Mouse (Mus musculus): Measurements from ENCODE around the gene Il25. TPM values are rescaled to one million over a fixed set of nuclear protein-coding genes. Genes with fewer than 3 reads are reported as not detected.

Gene Il25
- total RNA-seq, 2 experiments from 2014 or later: not detected

DNA sequence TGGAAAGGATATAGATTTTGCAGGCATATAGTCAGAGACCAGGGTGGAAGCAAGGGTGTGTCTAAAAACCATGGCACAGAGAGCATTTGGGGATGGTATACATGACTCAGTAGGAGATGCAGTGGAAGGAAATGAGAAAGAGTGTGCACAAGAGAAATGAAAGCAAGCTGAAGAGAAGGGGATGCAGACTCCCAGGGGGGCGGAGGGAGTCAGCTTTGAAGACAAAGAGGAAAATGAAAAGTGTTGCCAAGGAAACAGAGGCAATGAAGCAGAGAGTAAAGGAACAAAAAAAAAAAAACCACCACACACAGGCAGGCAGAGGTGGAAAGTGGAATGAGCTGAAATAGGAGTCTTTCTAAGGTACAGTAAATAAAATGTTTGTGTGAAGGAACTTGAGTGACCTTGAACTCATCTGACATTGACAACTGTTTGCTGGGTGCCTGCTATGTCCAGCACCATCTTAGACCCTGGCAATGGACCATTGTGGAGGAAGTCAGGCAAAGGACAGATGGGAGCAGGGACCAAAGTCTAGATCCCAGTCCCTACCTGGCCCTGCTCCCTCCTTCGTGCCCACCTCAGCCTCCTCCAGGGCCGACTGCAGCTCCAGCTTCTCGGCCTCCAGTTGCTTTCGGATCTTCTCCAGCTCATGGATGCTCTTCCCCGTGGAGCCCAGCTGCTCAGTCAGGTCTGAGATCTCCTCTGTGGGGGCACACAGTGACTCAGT, 41.7 kb downstream of the Il25 start:
- DNase-seq: no peak
- intact Hi-C loops (cut with DNase I): no loop called here

DNA sequence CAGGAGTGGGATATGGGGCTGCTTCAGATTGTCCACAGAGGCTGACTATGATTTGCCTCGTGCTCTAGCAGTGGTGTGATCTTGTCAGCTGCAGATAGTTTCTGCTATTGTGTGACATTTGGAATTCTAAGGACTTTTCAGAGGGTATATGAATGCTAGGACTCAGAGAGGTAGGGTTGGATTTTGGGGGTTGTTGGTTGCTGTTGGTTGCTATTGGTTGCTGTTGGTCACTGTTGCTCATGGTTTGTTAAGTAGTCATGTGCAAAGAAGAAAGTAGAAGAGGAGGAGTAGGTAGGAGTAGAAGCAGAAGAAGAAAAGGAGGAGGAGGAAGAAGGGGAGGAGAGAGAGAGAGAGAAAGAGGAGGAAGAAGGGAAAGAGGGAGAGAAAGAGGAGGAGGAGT, 44.1 kb downstream of the Il25 start, which contains the start of gene Gm17428:
Gene Gm17428, plus strand, starts transcription at position 301 of the 400 bp plus-strand sequence.
- intact Hi-C loops (cut with DNase I): no loop called here

DNA sequence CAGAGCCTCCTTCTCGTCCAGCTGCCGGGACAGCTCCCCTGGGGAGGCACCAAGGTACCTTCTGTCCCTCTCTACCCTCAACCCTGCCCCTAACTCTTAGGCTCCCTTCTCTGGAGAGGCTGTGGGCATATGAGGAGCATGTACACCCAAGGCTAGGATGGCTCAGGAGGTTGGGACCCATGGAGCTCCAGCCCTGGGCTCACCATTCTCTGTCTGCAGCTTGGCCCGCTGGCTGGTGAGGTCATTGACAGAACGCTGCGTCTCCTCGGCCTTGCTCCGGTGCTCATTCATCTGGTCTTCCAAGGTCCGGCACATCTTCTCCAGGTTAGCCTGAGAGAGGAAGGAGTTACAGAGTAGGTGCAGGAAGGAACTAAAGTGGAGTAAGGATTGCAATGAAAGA, 46.2 kb downstream of the Il25 start:
- intact Hi-C loops (cut with DNase I): no loop called here
- no peak for DNase-seq

More for the DNA sequence above, 44.1 kb downstream of the Il25 start, which contains the start of gene Gm17428:
- DNase-seq: no peak

DNA sequence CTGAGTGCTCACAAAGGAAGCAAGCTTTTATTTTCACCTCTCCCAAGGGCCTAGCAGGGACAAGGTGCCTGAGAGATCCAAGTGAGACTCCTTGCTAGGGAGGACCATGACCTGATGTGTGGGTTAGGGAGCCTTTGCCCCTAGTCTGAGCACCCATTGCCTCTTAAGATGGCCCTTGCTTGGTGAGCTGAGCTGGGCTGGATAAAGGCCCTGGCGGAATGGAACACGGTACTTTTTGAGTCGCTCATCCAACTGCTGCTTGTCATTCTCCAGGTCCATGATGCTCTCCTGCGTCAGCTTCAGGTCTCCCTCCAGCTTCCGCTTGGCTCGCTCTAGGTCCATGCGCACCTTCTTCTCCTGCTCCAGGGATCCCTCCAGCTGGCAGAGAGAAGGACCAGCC, 49.4 kb downstream of the Il25 start:
- intact Hi-C loops (cut with DNase I): no loop called here
- DNase-seq: no peak

Small RNA genes within 50 kb of the gene (microRNA-seq; reads per million reads assigned to microRNA genes)
- 9.3 to 11.1 reads per million in 2 experiments for gene Mir208a
- 152 to 660 reads per million in 2 experiments for gene Mir208b

Other genes starting within 250 kb of the Il25 start
- gene 1700123O20Rik, start 246.5 kb upstream of the Il25 start, total RNA-seq (2021): 10 to 100 TPM in 1 of 2 experiments, 1 to 10 TPM in 1; 7.4 to 11.3 TPM
- gene Acin1, start 245.8 kb upstream of the Il25 start, total RNA-seq (2021): 10 to 100 TPM; 63.7 to 64.2 TPM
- not detected for gene Gm29776, start 233.9 kb upstream of the Il25 start, total RNA-seq (2021)
- not detected for gene Cebpe, start 220.5 kb upstream of the Il25 start, total RNA-seq (2021)
- gene Slc7a8, start 150.7 kb upstream of the Il25 start, total RNA-seq (2021): 10 to 100 TPM; 17.5 to 23.4 TPM
- 1 to 10 TPM; 2.2 TPM for gene Rnf212b, start 118.6 kb upstream of the Il25 start, total RNA-seq (2021)
- gene Homez, start 61.7 kb upstream of the Il25 start, total RNA-seq (2021): 1 to 10 TPM; 2.6 to 4.0 TPM
- 1 to 10 TPM; 2.9 to 3.0 TPM for gene Ppp1r3e, start 55.1 kb upstream of the Il25 start, total RNA-seq (2021)
- 10 to 100 TPM; 20.9 to 25.9 TPM for gene Bcl2l2, start 49.3 kb upstream of the Il25 start, total RNA-seq (2021)
- gene Gm20521, start 49.3 kb upstream of the Il25 start, total RNA-seq (2021): not detected
- gene Pabpn1, start 40.2 kb upstream of the Il25 start, total RNA-seq (2021): 10 to 100 TPM; 51.0 to 53.2 TPM
- 1 to 10 TPM; 1.6 to 1.7 TPM for gene Slc22a17, start 19.6 kb upstream of the Il25 start, total RNA-seq (2021)
- 1 to 10 TPM; 2.1 to 2.5 TPM for gene Efs, start 6.6 kb upstream of the Il25 start, total RNA-seq (2021)
- under 1 TPM in 1 of 2 experiments, not detected in 1; 0.42 TPM for gene Cmtm5, start 3.6 kb downstream of the Il25 start, total RNA-seq (2021)
- gene Myh6, start 34.2 kb downstream of the Il25 start, total RNA-seq (2021): 100 to 1,000 TPM in 1 of 2 experiments, 10 to 100 TPM in 1; 40.5 to 246 TPM
- not detected for gene Gm17428, start 44.2 kb downstream of the Il25 start, total RNA-seq (2021)
- gene Myh7, start 61.9 kb downstream of the Il25 start, total RNA-seq (2021): 1,000 to 10,000 TPM in 1 of 2 experiments, 100 to 1,000 TPM in 1; 194 to 1,204 TPM
- 10 to 100 TPM; 13.9 to 18.1 TPM for gene Ngdn, start 82.8 kb downstream of the Il25 start, total RNA-seq (2021)
- 1 to 10 TPM; 3.5 to 3.7 TPM for gene Zfhx2, start 159.6 kb downstream of the Il25 start, total RNA-seq (2021)
- gene Thtpa, start 162.1 kb downstream of the Il25 start, total RNA-seq (2021): 10 to 100 TPM; 10.1 to 13.6 TPM
- gene Ap1g2, start 173.9 kb downstream of the Il25 start, total RNA-seq (2021): 1 to 10 TPM; 4.0 to 5.1 TPM
- gene Jph4, start 184.2 kb downstream of the Il25 start, total RNA-seq (2021): under 1 TPM; 0.17 to 0.23 TPM